Mouse (Mus musculus) G1E (cell line): Measurements from ENCODE around the gene Gm29094.
"Not testable (repeated sequence)": the region's sequence is repeated elsewhere in the genome, so short reads cannot be mapped to it uniquely, and the experiment has no call there.

Experiments
- CTCF ChIP-seq: IDR thresholded peaks from 2 replicates; pipeline ENCODE4 v1.5.1; 2012; ENCODE audit warnings: low read depth, low read length, inconsistent platforms, mixed read lengths
- GATA2 ChIP-seq: IDR thresholded peaks from 2 replicates; pipeline ENCODE4 v1.6.1; 2012; ENCODE audit warnings: low read depth, low read length, inconsistent platforms, borderline replicate concordance
- TAL1 ChIP-seq: conservative IDR thresholded peaks from 2 replicates; pipeline ENCODE4 v1.6.1; 2012; ENCODE audit warnings: low read depth, low read length, inconsistent platforms, mixed read lengths

- TF ChIP-seq CTCF, TAL1, GATA2: not testable (repeated sequence)
Measured at GRCm38 (mm10) chr9:89198349-89198748, 830 bp upstream of the Gm29094 start.
